Comparison of ENCODE assay signal across 12 mouse cellular contexts in the genomic region with DNA sequence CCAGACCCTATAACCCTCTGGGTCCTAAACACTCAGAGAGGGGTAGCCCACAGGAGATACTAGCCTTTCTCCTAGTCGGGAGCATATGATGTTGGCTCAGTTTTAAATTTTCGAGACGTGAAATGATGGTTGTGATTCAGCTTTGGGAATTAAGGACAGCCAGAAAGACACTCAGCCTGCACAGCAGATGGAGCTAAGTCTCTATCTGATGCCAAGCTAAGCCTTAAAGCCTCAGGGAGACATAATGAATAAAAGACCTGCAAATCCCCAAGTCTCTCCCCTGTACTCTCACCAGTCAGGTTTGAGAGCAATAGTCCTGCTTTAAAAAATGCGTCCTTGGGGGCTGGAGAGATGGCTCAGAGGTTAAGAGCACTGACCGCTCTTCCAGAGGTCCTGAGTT.
DNase-seq lines count a peak whose midpoint lies in the region; ATAC-seq and TF ChIP-seq lines count a peak whose summit lies in the region.
"Had no signal": no experiment of that assay in that cellular context is flagged by ENCODE, and none has a peak within 500 bp of the region (broad histone marks: within the 10 kb centered on the region; RNA-seq: fewer than 3 reads in every experiment).

No protein-coding gene starts in this region.

- no peaks in the 10 kb centered on the region for H3K27me3 ChIP-seq in CH12.LX (replicated peaks)
- H3K27me3 ChIP-seq: embryonic facial prominence, embryonic 13.5 days; liver, embryonic 15.5 days had no signal

- in situ Hi-C loops in CH12.LX (cut with MboI; ENCODE audit: low pct_ligation_motif_present, low pct_unique_long_range_greater_than_20kb, low sequenced_read_pairs) = loop anchor here (10.0 kb wide), 3 partner anchors 79 to 619 kb away; partner anchors contain the start of gene Ipo5

- H3K36me3 ChIP-seq in CH12.LX (replicated peaks in 1 of 2; ENCODE audit: control insufficient read depth in 1 of 2, insufficient read depth in 1 of 2, low read length in 1 of 2) = no peaks in the 10 kb centered on the region
- H3K36me3 ChIP-seq: embryonic facial prominence, embryonic 13.5 days; liver, embryonic 15.5 days had no signal

- TF ChIP-seq CTCF in left cerebral cortex, adult 2 months (IDR thresholded peaks at IDR 0.05) = peak; percentile 59
- TF ChIP-seq CTCF in CH12.LX (conservative IDR thresholded peaks at IDR 0.05 in 1 of 2, IDR thresholded peaks at IDR 0.05 in 1 of 2; ENCODE audit: low read depth in 2 of 2, low read length in 2 of 2) = peak in 1 of 2 experiments; percentile 52; a peak in 2 of 4 replicates

- no peak for DNase-seq in frontal cortex, postnatal 25 days (ENCODE audit: low spot score in 2 of 2)
- DNase-seq in left cerebral cortex, adult 2 months (ENCODE audit: extremely low spot score in 1 of 2, low spot score in 2 of 2) = no peak
- DNase-seq in left cerebral cortex, postnatal 36 days (ENCODE audit: low spot score in 2 of 2) = no peak
- no peak for DNase-seq in CH12.LX (ENCODE audit: extremely low read depth)
- peak; percentile 24 for DNase-seq in adipocyte (ENCODE audit: low spot score)
- DNase-seq in yolk sac, embryonic 10.5 days (ENCODE audit: low spot score) = no peak
- DNase-seq in thymus, postnatal 36 days = no peak
- DNase-seq: cerebellum, postnatal 25 days; kidney, postnatal 10 days had no signal

- peak; percentile 59 for ATAC-seq in frontal cortex, adult (ENCODE audit: low TSS enrichment)

- TF ChIP-seq POLR2A in CH12.LX (IDR thresholded peaks at IDR 0.05; ENCODE audit: low read depth, low read length) = no peak

- peak overlapping the region; percentile 12; the same call in 1 of the 2 replicates for H3K27ac ChIP-seq in left cerebral cortex, adult 2 months
- H3K27ac ChIP-seq in CH12.LX (ENCODE audit: insufficient read depth, low read depth) = no peak overlapping the region
- H3K27ac ChIP-seq: embryonic facial prominence, embryonic 13.5 days; liver, embryonic 15.5 days had no signal

- peaks cover 18 to 45% of the 10 kb centered on the region in 2 experiments for H3K4me1 ChIP-seq in CH12.LX (ENCODE audit: control insufficient read depth in 1 of 2, insufficient read depth in 2 of 2)

- H3K9me3 ChIP-seq in CH12.LX (replicated peaks; ENCODE audit: low read length) = no peaks in the 10 kb centered on the region
- H3K9me3 ChIP-seq: embryonic facial prominence, embryonic 13.5 days; liver, embryonic 15.5 days had no signal

- no peak for TF ChIP-seq EP300 in CH12.LX (IDR thresholded peaks at IDR 0.05; ENCODE audit: low read length)

- no peak overlapping the region for H3K4me3 ChIP-seq in left cerebral cortex, adult 2 months
- no peak overlapping the region for H3K4me3 ChIP-seq in CH12.LX (replicated peaks in 1 of 3; ENCODE audit: low read depth in 2 of 3, low read length in 2 of 3, poor library complexity in 1 of 3)
- H3K4me3 ChIP-seq: embryonic facial prominence, embryonic 13.5 days; liver, embryonic 15.5 days had no signal

- H3K4me2 ChIP-seq in CH12.LX (ENCODE audit: insufficient read depth, low read depth, poor library complexity, severe bottlenecking) = no peak overlapping the region
- H3K4me2 ChIP-seq: embryonic facial prominence, embryonic 13.5 days; liver, embryonic 15.5 days had no signal

- H3K9ac ChIP-seq in CH12.LX (ENCODE audit: insufficient read depth, low read depth) = no peak overlapping the region
- H3K9ac ChIP-seq: embryonic facial prominence, embryonic 13.5 days; liver, embryonic 15.5 days had no signal

- peak; percentile 59 for TF ChIP-seq RAD21 in CH12.LX (IDR thresholded peaks at IDR 0.05; ENCODE audit: low read depth, low read length)

- no peaks in the 10 kb centered on the region for H3K79me2 ChIP-seq in CH12.LX (replicated peaks; ENCODE audit: control insufficient read depth, extremely low read depth, insufficient read depth, poor library complexity, severe bottlenecking)

- dilution Hi-C loops in CH12.LX (cut with MboI; ENCODE audit: extremely low pct_ligation_motif_present, extremely low pct_unique_long_range_greater_than_20kb, low sequenced_read_pairs) = no loop called here

- intact Hi-C loops in left cerebral cortex, adult 2 months (cut with DNase I) = loop anchor here (1.0 to 10.0 kb wide), 2 partner anchors 76 to 289 kb away; partner anchors contain the start of gene Ipo5
- intact Hi-C loops in left cerebral cortex, postnatal 36 days (cut with DNase I) = loop anchor here (10.0 kb wide), 2 partner anchors 129 to 419 kb away; no protein-coding TSS in a partner anchor

TF ChIP-seq in CH12.LX, 34 proteins besides CTCF, POLR2A, EP300 and RAD21:
- TF ChIP-seq HCFC1 (IDR thresholded peaks at IDR 0.05; ENCODE audit: low read depth, low read length) = no peak
- no peak for TF ChIP-seq JUND (conservative IDR thresholded peaks at IDR 0.05; ENCODE audit: low read depth, low read length)
- TF ChIP-seq GABPA (IDR thresholded peaks at IDR 0.05; ENCODE audit: insufficient replicate concordance, low read depth, low read length) = no peak
